Mouse (Mus musculus): ENCODE measurements around the gene Dgcr6. TPM values are rescaled to one million over a fixed set of nuclear protein-coding genes. Genes with fewer than 3 reads are reported as not detected.

The Dgcr6 gene
- total and polyA plus RNA-seq, 3 experiments: 14.1 to 22.4 (median 20.4) TPM

DNA sequence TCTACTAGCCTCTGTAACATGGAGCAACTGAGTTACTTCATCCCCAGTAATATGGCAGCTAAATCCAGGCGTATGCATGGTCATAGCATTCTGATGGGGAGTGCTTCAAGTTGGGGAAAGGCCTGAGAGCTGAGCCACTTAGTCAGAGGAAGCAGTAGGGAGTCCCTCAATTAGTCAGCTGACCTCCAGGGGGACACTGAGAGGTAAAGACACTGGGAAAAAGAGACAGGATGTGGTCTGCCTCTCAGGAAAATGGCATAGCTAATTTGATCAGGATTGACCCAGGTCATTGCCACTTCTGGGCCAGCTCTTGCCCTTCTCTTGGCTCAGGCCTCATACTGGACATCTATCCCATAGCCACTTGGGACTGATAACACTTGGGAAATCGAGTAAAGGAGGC lies 25.3 kb upstream of the Dgcr6 start:
- ATAC-seq (ENCODE audit: extremely low read depth, insufficient number of reproducible peaks, low FRiP score, poor library complexity, severe bottlenecking) (no peak), DNase-seq (ENCODE audit: low spot score) (no peak)
- TF ChIP-seq GATA2 (IDR thresholded peaks at IDR 0.05; ENCODE audit: borderline replicate concordance, low read depth, low read length) (no peak), GATA1 (IDR thresholded peaks at IDR 0.05; ENCODE audit: borderline replicate concordance, low read length) (no peak), CTCF (IDR thresholded peaks at IDR 0.05; ENCODE audit: low read depth, low read length) (no peak), POLR2AphosphoS5 (IDR thresholded peaks at IDR 0.05; ENCODE audit: insufficient replicate concordance, low read depth, low read length) (no peak), TAL1 (conservative IDR thresholded peaks at IDR 0.05; ENCODE audit: low read depth, low read length) (no peak)
- Histone ChIP-seq H3K9me3 (replicated peaks) (no peaks in the 10 kb centered on the region), H3K4me3 (ENCODE audit: low read depth, low read length) (no peak overlapping the region), H3K27me3 (ENCODE audit: insufficient read depth, low read length) (peaks cover 19% of the 10 kb centered on the region), H3K4me1 (ENCODE audit: insufficient read depth, low read depth, low read length) (no peaks in the 10 kb centered on the region), H3K36me3 (replicated peaks) (no peaks in the 10 kb centered on the region)

DNA sequence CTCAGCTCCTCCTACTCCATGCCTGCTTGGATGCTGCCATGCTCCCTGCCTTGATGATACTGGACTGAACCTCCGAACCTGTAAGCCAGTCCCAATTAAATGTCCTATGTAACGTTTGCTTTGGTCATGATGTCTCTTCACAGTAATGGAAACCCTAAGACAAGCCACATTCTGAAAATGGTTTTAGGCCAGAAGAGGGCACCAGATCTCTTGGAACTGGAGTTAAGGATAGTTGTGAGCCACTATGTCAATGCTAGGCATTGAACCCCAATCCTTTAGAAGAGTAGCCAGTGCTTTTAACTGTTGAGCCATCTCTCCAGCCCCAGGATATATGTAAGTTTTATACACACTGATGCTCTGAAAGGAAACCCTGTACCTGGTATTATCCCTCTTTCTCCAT lies 20.9 kb upstream of the Dgcr6 start:
- TF ChIP-seq GATA1 (IDR thresholded peaks at IDR 0.05; ENCODE audit: borderline replicate concordance, low read length) (no peak), POLR2AphosphoS5 (IDR thresholded peaks at IDR 0.05; ENCODE audit: insufficient replicate concordance, low read depth, low read length) (no peak), TAL1 (conservative IDR thresholded peaks at IDR 0.05; ENCODE audit: low read depth, low read length) (no peak), CTCF (IDR thresholded peaks at IDR 0.05; ENCODE audit: low read depth, low read length) (no peak), GATA2 (IDR thresholded peaks at IDR 0.05; ENCODE audit: borderline replicate concordance, low read depth, low read length) (no peak)
- ATAC-seq (ENCODE audit: extremely low read depth, insufficient number of reproducible peaks, low FRiP score, poor library complexity, severe bottlenecking) (no peak), DNase-seq (ENCODE audit: low spot score) (no peak)
- Histone ChIP-seq H3K9me3 (replicated peaks) (0 out of 2 replicates have a peak, but pooled peaks cover 2% of the 10 kb centered on the region), H3K4me3 (ENCODE audit: low read depth, low read length) (no peak overlapping the region), H3K4me1 (ENCODE audit: insufficient read depth, low read depth, low read length) (peaks cover 6% of the 10 kb centered on the region), H3K36me3 (replicated peaks) (no peaks in the 10 kb centered on the region), H3K27me3 (ENCODE audit: insufficient read depth, low read length) (peaks cover 23% of the 10 kb centered on the region)

DNA sequence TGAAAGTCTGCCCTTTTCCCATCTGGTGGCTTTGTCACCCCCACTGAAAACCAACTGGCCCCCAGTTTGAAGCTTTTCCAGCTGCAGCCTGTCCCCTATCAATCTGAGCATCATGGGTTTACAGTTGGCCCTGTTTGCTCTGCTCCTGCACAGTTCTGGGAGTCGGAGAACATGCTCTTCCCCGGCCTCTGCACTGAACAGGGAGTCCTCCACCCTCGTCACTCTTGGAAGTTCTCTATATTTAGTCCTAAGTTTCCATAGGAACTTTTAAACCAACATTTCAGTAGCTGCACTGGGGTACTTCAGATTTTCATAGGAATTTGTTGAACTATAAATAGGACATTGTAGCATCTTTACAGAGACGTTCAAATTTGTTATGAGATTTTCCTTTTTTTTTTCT lies 19.4 kb upstream of the Dgcr6 start:
- ATAC-seq (ENCODE audit: extremely low read depth, insufficient number of reproducible peaks, low FRiP score, poor library complexity, severe bottlenecking): no peak
- peaks cover 6% of the 10 kb centered on the region for H3K4me1 ChIP-seq (ENCODE audit: insufficient read depth, low read depth, low read length)
- peaks cover 27% of the 10 kb centered on the region for H3K27me3 ChIP-seq (ENCODE audit: insufficient read depth, low read length)

GRCm38 (mm10) chr16:18034286-18034685 lies 18.4 kb upstream of the Dgcr6 start:
- no peak overlapping the region for H3K4me3 ChIP-seq (ENCODE audit: low read depth, low read length)
- TF ChIP-seq POLR2AphosphoS5 (IDR thresholded peaks at IDR 0.05; ENCODE audit: insufficient replicate concordance, low read depth, low read length) (no peak), GATA2 (IDR thresholded peaks at IDR 0.05; ENCODE audit: borderline replicate concordance, low read depth, low read length) (no peak), GATA1 (IDR thresholded peaks at IDR 0.05; ENCODE audit: borderline replicate concordance, low read length) (no peak), TAL1 (conservative IDR thresholded peaks at IDR 0.05; ENCODE audit: low read depth, low read length) (no peak), CTCF (IDR thresholded peaks at IDR 0.05; ENCODE audit: low read depth, low read length) (no peak)
- ATAC-seq (ENCODE audit: extremely low read depth, insufficient number of reproducible peaks, low FRiP score, poor library complexity, severe bottlenecking): no peak
- H3K27me3 ChIP-seq (ENCODE audit: insufficient read depth, low read length): peaks cover 25% of the 10 kb centered on the region
- peaks cover 6% of the 10 kb centered on the region for H3K4me1 ChIP-seq (ENCODE audit: insufficient read depth, low read depth, low read length)
- H3K9me3 ChIP-seq (replicated peaks): 0 out of 2 replicates have a peak, but pooled peaks cover 2% of the 10 kb centered on the region
- H3K36me3 ChIP-seq (replicated peaks): no peaks in the 10 kb centered on the region
- no peak for DNase-seq (ENCODE audit: low spot score)

More for the DNA sequence above, 19.4 kb upstream of the Dgcr6 start:
- TF ChIP-seq GATA1 (IDR thresholded peaks at IDR 0.05; ENCODE audit: borderline replicate concordance, low read length) (no peak), CTCF (IDR thresholded peaks at IDR 0.05; ENCODE audit: low read depth, low read length) (no peak), POLR2AphosphoS5 (IDR thresholded peaks at IDR 0.05; ENCODE audit: insufficient replicate concordance, low read depth, low read length) (no peak), GATA2 (IDR thresholded peaks at IDR 0.05; ENCODE audit: borderline replicate concordance, low read depth, low read length) (no peak), TAL1 (conservative IDR thresholded peaks at IDR 0.05; ENCODE audit: low read depth, low read length) (no peak)
- Histone ChIP-seq H3K36me3 (replicated peaks) (no peaks in the 10 kb centered on the region), H3K9me3 (replicated peaks) (0 out of 2 replicates have a peak, but pooled peaks cover 2% of the 10 kb centered on the region), H3K4me3 (ENCODE audit: low read depth, low read length) (no peak overlapping the region)
- no peak for DNase-seq (ENCODE audit: low spot score)

DNA sequence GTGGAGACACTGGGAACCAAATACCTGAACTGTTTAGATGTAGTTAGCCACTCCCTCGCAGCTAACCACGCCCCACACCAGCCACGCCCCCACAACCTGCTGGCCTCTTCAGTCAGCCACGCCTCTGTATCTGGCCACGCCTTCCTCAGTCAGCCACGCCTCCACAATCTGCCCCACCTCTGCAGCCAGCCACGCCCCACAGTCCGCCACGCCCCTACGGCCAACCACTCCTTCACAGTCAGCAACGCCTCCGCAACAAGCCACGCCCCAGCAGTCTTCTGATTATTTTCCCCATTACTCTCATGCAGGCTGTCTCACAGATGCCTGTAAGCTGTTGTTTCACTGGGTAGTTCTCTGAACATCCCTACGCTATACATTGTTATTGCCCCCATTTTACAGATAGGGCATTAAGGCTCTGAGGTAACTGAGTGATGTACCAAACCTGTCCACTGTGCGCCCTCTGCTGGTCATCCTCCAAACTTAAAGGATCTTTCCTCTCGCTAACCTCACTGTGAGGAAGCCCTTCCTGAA lies 16.2 kb upstream of the Dgcr6 start:
- H3K4me3 ChIP-seq (ENCODE audit: low read depth, low read length): no peak overlapping the region; the same call in 1 of the 2 replicates
- DNase-seq (ENCODE audit: low spot score): peak; percentile 56
- peaks cover 6% of the 10 kb centered on the region for H3K4me1 ChIP-seq (ENCODE audit: insufficient read depth, low read depth, low read length)
- TF ChIP-seq GATA1 (IDR thresholded peaks at IDR 0.05; ENCODE audit: borderline replicate concordance, low read length) (no peak), CTCF (IDR thresholded peaks at IDR 0.05; ENCODE audit: low read depth, low read length) (peak; percentile 42; the same call in 1 of the 2 replicates), TAL1 (conservative IDR thresholded peaks at IDR 0.05; ENCODE audit: low read depth, low read length) (no peak), GATA2 (IDR thresholded peaks at IDR 0.05; ENCODE audit: borderline replicate concordance, low read depth, low read length) (no peak), POLR2AphosphoS5 (IDR thresholded peaks at IDR 0.05; ENCODE audit: insufficient replicate concordance, low read depth, low read length) (no peak)
- H3K9me3 ChIP-seq (replicated peaks): 0 out of 2 replicates have a peak, but pooled peaks cover 2% of the 10 kb centered on the region
- H3K36me3 ChIP-seq (replicated peaks): no peaks in the 10 kb centered on the region
- H3K27me3 ChIP-seq (ENCODE audit: insufficient read depth, low read length): peaks cover 22% of the 10 kb centered on the region
- peak; percentile 28; the same call in 1 of the 2 replicates for ATAC-seq (ENCODE audit: extremely low read depth, insufficient number of reproducible peaks, low FRiP score, poor library complexity, severe bottlenecking)

DNA sequence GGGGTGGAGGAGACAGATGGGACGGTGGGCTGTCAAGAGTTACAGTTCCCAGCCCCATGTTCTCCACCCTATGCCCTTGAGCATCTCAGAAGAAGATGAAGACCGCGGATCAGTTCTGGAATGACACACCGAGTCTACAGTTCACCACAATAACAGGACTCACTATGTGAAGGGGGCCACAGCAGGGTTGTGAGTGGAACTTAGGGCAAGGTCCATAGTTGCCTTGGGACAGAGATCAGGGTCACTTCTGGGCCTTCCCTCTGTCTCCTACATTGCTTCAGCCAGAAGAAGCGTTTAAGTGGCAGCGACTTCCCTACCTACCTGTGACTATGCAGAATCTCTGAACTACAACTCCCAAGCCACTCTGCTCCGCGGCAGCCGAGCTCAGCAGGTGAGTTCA lies 15.6 kb upstream of the Dgcr6 start:
- 0 out of 2 replicates have a peak, but pooled peaks cover 2% of the 10 kb centered on the region for H3K9me3 ChIP-seq (replicated peaks)
- H3K4me1 ChIP-seq (ENCODE audit: insufficient read depth, low read depth, low read length): peaks cover 6% of the 10 kb centered on the region
- ATAC-seq (ENCODE audit: extremely low read depth, insufficient number of reproducible peaks, low FRiP score, poor library complexity, severe bottlenecking): no peak
- no peaks in the 10 kb centered on the region for H3K36me3 ChIP-seq (replicated peaks)
- H3K4me3 ChIP-seq (ENCODE audit: low read depth, low read length): no peak overlapping the region
- no peak for DNase-seq (ENCODE audit: low spot score)
- TF ChIP-seq POLR2AphosphoS5 (IDR thresholded peaks at IDR 0.05; ENCODE audit: insufficient replicate concordance, low read depth, low read length) (no peak), GATA1 (IDR thresholded peaks at IDR 0.05; ENCODE audit: borderline replicate concordance, low read length) (no peak), CTCF (IDR thresholded peaks at IDR 0.05; ENCODE audit: low read depth, low read length) (no peak), GATA2 (IDR thresholded peaks at IDR 0.05; ENCODE audit: borderline replicate concordance, low read depth, low read length) (no peak), TAL1 (conservative IDR thresholded peaks at IDR 0.05; ENCODE audit: low read depth, low read length) (no peak)
- peaks cover 22% of the 10 kb centered on the region for H3K27me3 ChIP-seq (ENCODE audit: insufficient read depth, low read length)

Measured in G1E (cell line).